In the genomic region with DNA sequence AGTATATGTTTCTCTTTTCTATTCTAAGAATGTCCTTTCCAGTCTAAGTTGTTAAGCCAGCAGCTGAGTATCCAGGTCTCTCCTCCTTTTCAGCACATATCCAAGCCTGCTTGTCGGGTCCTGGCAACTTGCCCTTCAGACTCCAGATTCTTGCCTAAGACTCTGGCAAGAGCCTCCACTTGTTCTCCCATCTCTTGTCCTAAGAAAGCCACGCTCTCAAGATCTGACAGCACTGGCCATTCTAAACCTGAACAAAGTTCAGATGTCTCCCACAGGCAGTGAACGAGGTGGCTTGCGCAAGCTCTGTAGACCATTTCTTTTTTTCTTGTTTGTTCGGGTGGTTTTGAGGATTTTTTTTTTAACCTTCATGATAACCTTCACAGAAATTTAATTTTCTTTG, we compare ENCODE assay signal across 9 mouse cellular contexts.
DNase-seq lines count a peak whose midpoint lies in the region; ATAC-seq and TF ChIP-seq lines count a peak whose summit lies in the region.
"Had no signal": no experiment of that assay in that cellular context is flagged by ENCODE, and none has a peak within 500 bp of the region (broad histone marks: within the 10 kb centered on the region; RNA-seq: fewer than 3 reads in every experiment).

No protein-coding gene starts in this region.

- ATAC-seq in intestine, embryonic 14.5 days (replicated peaks; ENCODE audit: low FRiP score, low TSS enrichment, low read depth): no peak
- ATAC-seq in hindbrain, embryonic 11.5 days (ENCODE audit: low FRiP score): no peak

- H3K4me3 ChIP-seq in left cerebral cortex, adult 2 months: no peak overlapping the region
- no peak overlapping the region for H3K4me3 ChIP-seq in intestine, embryonic 14.5 days (ENCODE audit: low read depth, low read length)
- H3K4me3 ChIP-seq in hindbrain, embryonic 11.5 days (ENCODE audit: low read depth, low read length): no peak overlapping the region
- H3K4me3 ChIP-seq: embryonic facial prominence, embryonic 15.5 days had no signal

- no peaks in the 10 kb centered on the region for H3K27me3 ChIP-seq in intestine, embryonic 14.5 days (replicated peaks; ENCODE audit: control insufficient read depth, insufficient read depth, low read length)
- H3K27me3 ChIP-seq in hindbrain, embryonic 11.5 days (ENCODE audit: control insufficient read depth, insufficient read depth, low read length): no peaks in the 10 kb centered on the region
- H3K27me3 ChIP-seq: embryonic facial prominence, embryonic 15.5 days had no signal

- H3K36me3 ChIP-seq in intestine, embryonic 14.5 days (ENCODE audit: control insufficient read depth, insufficient read depth, low read length): no peaks in the 10 kb centered on the region
- H3K36me3 ChIP-seq in hindbrain, embryonic 11.5 days (ENCODE audit: control insufficient read depth, insufficient read depth, low read length): no peaks in the 10 kb centered on the region
- H3K36me3 ChIP-seq: embryonic facial prominence, embryonic 15.5 days had no signal

- TF ChIP-seq CTCF in left cerebral cortex, adult 2 months (IDR thresholded peaks at IDR 0.05): no peak

- H3K4me2 ChIP-seq in intestine, embryonic 14.5 days (ENCODE audit: low read length): no peak overlapping the region
- no peak overlapping the region for H3K4me2 ChIP-seq in hindbrain, embryonic 11.5 days (replicated peaks; ENCODE audit: low read depth, low read length)
- H3K4me2 ChIP-seq: embryonic facial prominence, embryonic 15.5 days had no signal

- H3K9me3 ChIP-seq in intestine, embryonic 14.5 days (ENCODE audit: control insufficient read depth, low read length): no peaks in the 10 kb centered on the region
- H3K9me3 ChIP-seq in hindbrain, embryonic 11.5 days (ENCODE audit: control insufficient read depth, low read length): no peaks in the 10 kb centered on the region
- H3K9me3 ChIP-seq: embryonic facial prominence, embryonic 15.5 days had no signal

- DNase-seq in left cerebral cortex, postnatal 4 days: peak; percentile 57
- no peak for DNase-seq in left cerebral cortex, adult 2 months (ENCODE audit: extremely low spot score in 1 of 2, low spot score in 2 of 2)
- peak; percentile 51 to 56 for DNase-seq in cerebellum, postnatal 14 days
- peak; percentile 51 for DNase-seq in intestine, embryonic 14.5 days (ENCODE audit: low spot score)
- peak; percentile 87 for DNase-seq in lung, postnatal 14 days
- no peak for DNase-seq in hindbrain, embryonic 11.5 days (ENCODE audit: low spot score)
- DNase-seq in spleen, postnatal 36 days (ENCODE audit: low spot score in 2 of 2): no peak
- DNase-seq in spleen, postnatal 4 days (ENCODE audit: low spot score in 2 of 2): no peak

- intact Hi-C loops in left cerebral cortex, postnatal 4 days (cut with DNase I): no loop called here
- intact Hi-C loops in left cerebral cortex, adult 2 months (cut with DNase I): no loop called here

- H3K9ac ChIP-seq in intestine, embryonic 14.5 days (ENCODE audit: low read length): no peak overlapping the region
- no peak overlapping the region for H3K9ac ChIP-seq in hindbrain, embryonic 11.5 days (ENCODE audit: low read depth, low read length)
- H3K9ac ChIP-seq: embryonic facial prominence, embryonic 15.5 days had no signal

- peaks cover 31% of the 10 kb centered on the region for H3K4me1 ChIP-seq in intestine, embryonic 14.5 days (replicated peaks; ENCODE audit: control insufficient read depth, insufficient read depth, low read length)
- no peaks in the 10 kb centered on the region for H3K4me1 ChIP-seq in hindbrain, embryonic 11.5 days (replicated peaks; ENCODE audit: control insufficient read depth, insufficient read depth, low read length)

- no peak overlapping the region for H3K27ac ChIP-seq in left cerebral cortex, adult 2 months
- H3K27ac ChIP-seq in intestine, embryonic 14.5 days (ENCODE audit: low read depth): no peak overlapping the region
- H3K27ac ChIP-seq in hindbrain, embryonic 11.5 days (ENCODE audit: low read depth, low read length): no peak overlapping the region
- H3K27ac ChIP-seq: embryonic facial prominence, embryonic 15.5 days had no signal

- 72% methylated on average over 5 of the region's 5 CpGs for WGBS in intestine, embryonic 14.5 days
- WGBS in hindbrain, embryonic 11.5 days: 94% methylated on average over 5 of the region's 5 CpGs

Comparison
In these comparisons a context has a peak if more than half of its experiments do, and no peak if none do; other contexts are left out.
1. DNase-seq: peak in left cerebral cortex, postnatal 4 days (single experiment), cerebellum, postnatal 14 days (2 of 2), intestine, embryonic 14.5 days (single experiment) and lung, postnatal 14 days (single experiment); none in left cerebral cortex, adult 2 months (0 of 2), hindbrain, embryonic 11.5 days (single experiment), spleen, postnatal 36 days (0 of 2) and spleen, postnatal 4 days (0 of 2).